Mouse (Mus musculus): ENCODE data around the gene Gtf2i.
A peak's percentile ranks its signal among the peaks of the same experiment; 100 is the strongest.

DNA sequence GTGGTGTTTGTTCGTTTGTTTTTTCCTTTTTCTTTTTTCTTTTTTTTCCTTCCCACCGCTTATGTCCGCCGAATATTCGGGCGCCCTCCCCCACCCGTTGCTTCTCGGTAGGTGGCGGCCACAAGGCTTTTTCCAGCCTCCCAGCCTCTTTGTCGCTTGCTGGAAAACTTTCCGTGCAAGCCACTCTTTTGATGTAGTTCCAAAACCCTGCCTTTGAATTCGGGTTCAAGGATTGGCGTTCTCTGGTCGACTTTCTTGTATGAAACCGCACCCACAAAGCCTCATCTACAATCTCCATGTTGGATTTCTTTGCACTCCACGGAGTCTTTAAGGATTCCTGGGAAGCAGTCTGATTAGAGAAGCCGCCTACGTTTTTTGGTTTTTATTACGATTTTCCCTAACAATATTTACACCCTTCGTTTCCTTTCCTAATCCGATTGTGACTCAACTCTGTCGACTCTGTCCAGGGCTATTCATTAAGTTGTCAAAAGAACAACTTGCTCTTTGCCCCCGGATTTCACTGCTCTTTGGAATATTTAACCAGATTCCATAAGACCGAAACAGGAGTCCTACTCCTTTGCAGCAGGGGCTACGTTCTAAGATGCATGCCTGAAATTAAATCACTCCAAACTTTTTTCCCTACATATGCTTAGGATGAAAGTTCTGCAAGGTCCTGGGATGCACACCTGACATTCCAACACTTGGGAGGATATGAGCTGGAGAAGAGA is 1.2 kb upstream of the Gtf2i start:
- 0 out of 2 replicates have a peak, but pooled peaks have one; percentile 37 for TF ChIP-seq EP300 (IDR thresholded peaks at IDR 0.05; ENCODE audit: insufficient read depth, low read depth, low read length)
- peak; percentile 47 for TF ChIP-seq CTCF (IDR thresholded peaks at IDR 0.05)
- no peak; the same call in 1 of the 2 replicates for TF ChIP-seq POLR2A (IDR thresholded peaks at IDR 0.05; ENCODE audit: insufficient read depth, low read depth, low read length)

All from heart, adult 2 months (tissue).